Mouse (Mus musculus) liver, adult (tissue): ENCODE results near the gene Hectd3.

Source experiments
- GATA4 ChIP-seq: IDR thresholded peaks from 2 replicates; pipeline ENCODE4 v1.6.1; 2014; ENCODE audit warnings: mild to moderate bottlenecking, low read length; ENCODE audit not compliant: insufficient replicate concordance

Gene Hectd3

DNA sequence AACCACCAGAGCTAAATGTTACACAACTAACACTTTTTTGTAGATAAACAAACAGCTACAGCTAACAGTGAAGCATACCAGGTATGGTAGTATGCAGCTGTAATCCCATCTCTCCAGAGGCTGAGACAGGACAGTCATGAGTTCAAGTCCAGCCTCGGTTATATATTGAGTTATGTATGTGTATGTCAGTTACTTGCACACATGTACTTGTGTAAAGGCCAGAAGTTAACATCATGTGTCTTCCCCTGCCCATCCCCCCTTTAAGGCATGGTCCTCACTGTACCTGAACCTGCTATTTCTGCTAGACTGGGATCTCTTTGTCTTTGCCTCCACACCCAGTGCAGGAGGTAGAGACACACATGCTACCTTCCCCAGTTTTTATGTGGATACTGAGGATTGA lies 54.4 kb downstream of the Hectd3 start:
- TF ChIP-seq GATA4: no peak

DNA sequence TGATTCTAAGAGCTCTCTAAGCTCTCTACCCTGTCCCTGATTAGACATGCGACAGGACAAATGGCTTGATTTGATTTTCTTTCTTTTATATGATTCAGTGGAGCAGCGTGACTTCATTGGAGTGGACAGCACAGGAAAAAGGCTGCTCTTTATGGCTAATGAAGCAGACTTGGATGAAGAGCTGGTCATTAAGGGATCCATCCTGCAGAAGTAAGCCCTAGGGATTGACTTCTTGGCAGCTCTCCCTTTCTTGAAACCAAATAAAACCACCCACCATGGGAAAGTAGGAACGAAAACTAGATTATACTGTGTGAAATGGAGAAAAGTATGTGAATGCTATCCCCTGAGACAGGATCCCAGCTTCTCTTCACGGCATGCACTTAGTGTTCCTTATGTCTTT lies 57.5 kb downstream of the Hectd3 start:
- TF ChIP-seq GATA4: no peak

DNA sequence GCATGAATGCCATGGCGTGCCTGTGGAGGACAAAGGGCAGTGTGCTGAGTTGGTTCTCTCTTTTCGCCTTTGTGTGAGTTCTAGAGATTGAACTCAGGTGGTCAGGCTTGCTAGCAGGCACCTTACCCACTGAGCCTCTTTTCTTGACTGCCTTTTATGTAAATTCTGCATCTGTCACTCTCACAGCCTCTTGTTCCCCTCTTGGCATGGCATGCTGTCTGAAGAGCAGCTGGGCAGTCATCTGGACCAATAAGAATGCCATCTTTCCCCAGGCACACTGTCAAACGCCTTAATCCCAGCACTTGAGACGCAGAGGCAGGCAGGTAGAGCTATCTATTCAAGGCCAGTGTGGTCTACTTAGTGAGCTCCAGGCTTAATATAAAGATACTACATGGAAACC lies 58.8 kb downstream of the Hectd3 start:
- no peak for TF ChIP-seq GATA4
